Mouse (Mus musculus) bone marrow, adult 2 months (tissue): ENCODE results near the gene Comp.

Source experiments
- CTCF ChIP-seq: fragments of 200-500 bp; IDR thresholded peaks from 2 replicates; pipeline ENCODE4 v1.5.1; 2011; ENCODE audit warnings: low read length, control low read depth; ENCODE audit not compliant: control insufficient read depth, insufficient read depth
- POLR2A ChIP-seq: fragments of 200-500 bp; IDR thresholded peaks from 2 replicates; pipeline ENCODE4 v1.6.1; 2011; ENCODE audit warnings: low read depth, mild to moderate bottlenecking, control low read depth, low read length, borderline replicate concordance; ENCODE audit not compliant: control insufficient read depth

DNA sequence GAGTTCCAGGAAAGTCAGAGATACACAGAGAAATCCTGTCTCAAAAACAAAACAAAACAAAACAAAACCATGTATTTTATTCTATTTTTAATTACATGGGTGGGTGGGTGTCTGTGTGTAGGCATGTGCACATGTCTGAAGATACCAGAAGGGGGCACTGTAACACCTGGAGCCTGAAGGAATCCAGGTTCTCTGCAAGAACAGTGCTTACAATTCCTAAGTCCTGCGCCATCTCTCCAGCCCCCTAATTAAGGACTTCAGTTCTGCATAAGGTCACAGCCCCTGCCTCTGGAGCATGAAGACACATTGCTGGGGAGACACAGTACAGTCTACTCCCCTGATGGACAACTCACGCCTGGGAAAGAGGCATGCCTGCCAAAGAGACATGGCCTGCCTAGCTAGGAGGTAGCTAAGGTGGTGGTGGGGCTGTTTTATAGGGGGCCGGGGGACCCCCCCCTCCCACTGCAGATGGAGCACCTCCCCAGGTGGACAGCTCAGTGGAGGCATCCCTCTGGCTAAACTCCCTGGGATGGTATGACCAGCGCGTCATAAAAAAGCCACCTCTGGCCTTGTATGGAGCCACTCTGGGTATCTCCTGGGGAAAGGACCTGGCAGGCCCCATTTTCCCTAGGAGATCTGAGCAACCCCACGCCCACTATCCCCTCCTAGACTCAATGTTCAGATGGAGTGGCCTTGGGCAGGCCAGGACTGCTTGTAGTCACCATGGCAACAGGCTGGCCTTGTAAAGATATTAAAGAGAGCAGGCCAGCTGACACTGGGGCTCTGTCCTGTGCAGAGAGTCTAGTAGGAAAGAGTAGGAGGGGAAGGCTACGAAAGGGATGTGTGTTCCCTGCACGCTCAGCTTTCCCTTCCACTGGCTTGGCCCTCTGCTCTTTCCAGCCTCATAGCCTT, 42.4 kb downstream of the Comp start:
- TF ChIP-seq POLR2A: no peak
- TF ChIP-seq CTCF: peak; percentile 43; the same call in 1 of the 2 replicates
